In the genomic region with DNA sequence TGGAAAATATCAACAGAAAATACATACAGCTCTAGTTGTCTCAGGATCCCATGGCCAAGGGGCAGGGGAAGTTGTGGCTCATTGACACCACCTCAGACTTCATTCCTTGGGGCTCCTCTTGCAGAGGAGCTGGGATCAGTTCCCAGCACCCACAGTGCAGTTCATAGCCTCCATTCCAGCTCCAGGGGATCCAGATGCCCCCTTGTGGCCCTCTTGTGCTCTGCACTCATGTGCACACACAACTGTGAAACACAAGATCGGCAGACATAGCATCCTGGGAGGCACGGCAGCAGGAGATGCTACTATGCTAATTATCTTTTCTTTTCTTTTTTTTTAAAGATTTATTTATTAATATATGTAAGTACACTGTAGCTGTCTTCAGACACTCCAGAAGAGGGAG, we compare ENCODE assay signal across 1 mouse cellular context.
A peak's percentile ranks its signal among the peaks of the same experiment; 100 is the strongest.
TF ChIP-seq lines count a peak whose summit lies in the region.

No protein-coding gene starts in this region.

TF ChIP-seq in MEL, 35 proteins besides CTCF, POLR2A, EP300 and RAD21:
- no peak for TF ChIP-seq MAZ (IDR thresholded peaks at IDR 0.05; ENCODE audit: low read depth, low read length)
- TF ChIP-seq KAT2A (conservative IDR thresholded peaks at IDR 0.05; ENCODE audit: low read depth, low read length), result no peak
- peak; percentile 53 for TF ChIP-seq SMC3 (IDR thresholded peaks at IDR 0.05; ENCODE audit: low read depth, low read length)
- TF ChIP-seq ZNF384 (IDR thresholded peaks at IDR 0.05; ENCODE audit: low read depth, low read length), result no peak
